Mouse (Mus musculus) midbrain, postnatal 0 days (tissue): ENCODE results near the gene Angptl7. TPM values are rescaled to one million over a fixed set of nuclear protein-coding genes. Genes with fewer than 3 reads are reported as not detected.

ENCODE experiments used
- ATAC-seq: fragments of 200-750 bp; cut with Nextera tagmentation; 2 replicates; pipeline ENCODE4 v1.8.0; 2017; ENCODE audit warnings: moderate number of reproducible peaks, mild to moderate bottlenecking, moderate TSS enrichment, moderate library complexity; ENCODE audit not compliant: low FRiP score
- DNase-seq: peaks from one replicate; pipeline ENCODE4 v3.0.0-alpha.2; 2015; ENCODE audit warnings: low spot score
- H3K27ac ChIP-seq: fragments of 300-500 bp; sonication (generic); 2 replicates; pipeline ENCODE4 v1.5.1; 2014; ENCODE audit warnings: low read depth, mild to moderate bottlenecking, low read length, mixed read lengths
- H3K27me3 ChIP-seq: fragments of 300-500 bp; sonication (generic); 2 replicates; pipeline ENCODE4 v1.6.1; 2014; ENCODE audit warnings: low read length, control low read depth, mixed read lengths; ENCODE audit not compliant: insufficient read depth
- H3K36me3 ChIP-seq: fragments of 300-500 bp; sonication (generic); 2 replicates; pipeline ENCODE4 v1.6.1; 2014; ENCODE audit warnings: low read length, control low read depth, mixed read lengths; ENCODE audit not compliant: insufficient read depth
- H3K4me1 ChIP-seq: fragments of 300-500 bp; sonication (generic); 2 replicates; pipeline ENCODE4 v1.6.1; 2014; ENCODE audit warnings: mild to moderate bottlenecking, control low read depth, antibody characterized with exemption, low read length, mixed read lengths; ENCODE audit not compliant: insufficient read depth
- H3K4me2 ChIP-seq: fragments of 300-500 bp; sonication (generic); 2 replicates; pipeline ENCODE4 v1.6.1; 2014; ENCODE audit warnings: low read depth, mild to moderate bottlenecking, low read length, mixed read lengths; ENCODE audit not compliant: poor library complexity, severe bottlenecking
- H3K4me3 ChIP-seq: fragments of 300-500 bp; sonication (generic); 2 replicates; pipeline ENCODE4 v1.5.1; 2014; ENCODE audit warnings: low read depth, mild to moderate bottlenecking, low read length, moderate library complexity
- H3K9ac ChIP-seq: fragments of 300-500 bp; sonication (generic); replicated peaks from 2 replicates; pipeline ENCODE4 v1.6.1; 2014; ENCODE audit warnings: mild to moderate bottlenecking, low read length, moderate library complexity, mixed read lengths; ENCODE audit not compliant: poor library complexity, severe bottlenecking
- H3K9me3 ChIP-seq: fragments of 300-500 bp; sonication (generic); 2 replicates; pipeline ENCODE4 v1.6.1; 2016; ENCODE audit warnings: low read length, control low read depth
- CTCF ChIP-seq: IDR thresholded peaks from 2 replicates; pipeline ENCODE4 v1.5.1; 2016; ENCODE audit warnings: antibody characterized with exemption, mild to moderate bottlenecking
- WGBS: fragments of 180-500 bp; shearing (Covaris S2); extraction: QIAGEN DNeasy Blood & Tissue Kit; methylation state at CpG from one replicate; pipeline ENCODE4 v1.1.7; 2014; 5-methylcytosine and 5-hydroxymethylcytosine counted together
- polyA plus RNA-seq: library from polyadenylated mRNA; unstranded; fragments of >200 nt; fragmentation: Nextera tagmentation; extraction: Ambion mirVana; gene quantifications from 2 replicates; pipeline ENCODE4 v1.2.1, GENCODE M21; 2015
- total RNA-seq: library from RNA; depleted of rRNA; stranded (reverse); fragments of >200 nt; gene quantifications from 2 replicates; pipeline ENCODE4 v1.2.3, GENCODE M21; 2014; rRNA removed

The Angptl7 gene
- total and polyA plus RNA-seq, 2 experiments from 2014 or later: 0.11 to 0.36 TPM

DNA sequence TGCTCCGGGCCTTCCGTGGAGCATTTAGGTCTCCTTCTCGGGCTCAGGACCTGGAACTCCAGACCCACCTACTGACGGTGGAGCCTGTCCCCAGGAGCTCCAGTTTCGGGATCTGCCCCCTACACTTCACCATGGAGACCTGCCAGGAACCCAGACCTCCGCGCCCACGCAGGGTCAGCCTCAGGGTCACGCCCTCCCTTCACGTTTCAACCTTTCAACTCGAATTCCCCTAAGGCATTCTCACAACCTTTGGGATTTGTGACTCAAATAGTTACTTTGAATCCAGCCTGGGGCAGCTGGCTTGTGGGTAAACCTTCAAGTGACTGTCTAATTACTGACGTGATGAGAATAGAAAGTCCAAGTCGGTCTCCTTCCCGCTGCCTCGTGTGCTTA lies 51.4 kb downstream of the Angptl7 start:
- H3K4me3 ChIP-seq: peak overlapping the region; percentile 91
- 0% methylated on average over 15 of the region's 15 CpGs for WGBS
- H3K36me3 ChIP-seq: peaks cover 17% of the 10 kb centered on the region
- H3K9ac ChIP-seq: peak overlapping the region; percentile 92
- no peak for TF ChIP-seq CTCF
- no peak for ATAC-seq
- no peaks in the 10 kb centered on the region for H3K9me3 ChIP-seq
- peak; percentile 23 for DNase-seq
- H3K27ac ChIP-seq: peak overlapping the region; percentile 80
- H3K4me1 ChIP-seq: peaks cover 11% of the 10 kb centered on the region
- peak overlapping the region; percentile 62 for H3K4me2 ChIP-seq
- no peaks in the 10 kb centered on the region for H3K27me3 ChIP-seq

- Histone ChIP-seq H3K27ac (peak within 1 kb of the TSS; percentile 80), H3K4me1 (peaks cover 16% of the 10 kb centered on the region), H3K4me2 (peak within 1 kb of the TSS; percentile 62), H3K9ac (peak within 1 kb of the TSS; percentile 92), H3K27me3 (no peaks in the 10 kb centered on the region), H3K4me3 (peak within 1 kb of the TSS; percentile 91), H3K9me3 (no peaks in the 10 kb centered on the region), H3K36me3 (peaks cover 11% of the 10 kb centered on the region)
- ATAC-seq (peak; percentile 96), DNase-seq (peak; percentile 99)
- TF ChIP-seq CTCF: no peak
- WGBS: under 1% methylated on average over 48 of the region's 56 CpGs
Observed at GRCm38 (mm10) chr4:148448179-148448852, 51.9 kb downstream of the Angptl7 start, which contains the start of gene Mtor. Mtor (plus strand) TSS chr4:148448611.

Other genes with a start within 250 kb of the Angptl7 start
- 19.7 and 25.1 TPM in 2 replicates for gene Disp3, start 212.5 kb downstream of the Angptl7 start, total RNA-seq
- 6.8 and 7.8 TPM in 2 replicates for gene Disp3, start 212.5 kb downstream of the Angptl7 start, polyA plus RNA-seq
- gene Ubiad1, start 55.7 kb downstream of the Angptl7 start, total RNA-seq: 16.0 and 19.8 TPM in 2 replicates
- gene Ubiad1, start 55.7 kb downstream of the Angptl7 start, polyA plus RNA-seq: 12.7 and 14.6 TPM in 2 replicates
- gene Mtor, start 51.8 kb downstream of the Angptl7 start, total RNA-seq: 54.5 and 59.6 TPM in 2 replicates
- gene Mtor, start 51.8 kb downstream of the Angptl7 start, polyA plus RNA-seq: 24.3 and 27.8 TPM in 2 replicates
- gene Exosc10, start 58.0 kb upstream of the Angptl7 start, total RNA-seq: 70.8 and 73.3 TPM in 2 replicates
- 77.1 and 78.8 TPM in 2 replicates for gene Exosc10, start 58.0 kb upstream of the Angptl7 start, polyA plus RNA-seq
- 55.4 and 74.9 TPM in 2 replicates for gene Srm, start 91.0 kb upstream of the Angptl7 start, total RNA-seq
- 148 and 151 TPM in 2 replicates for gene Srm, start 91.0 kb upstream of the Angptl7 start, polyA plus RNA-seq
- 0.33 and 0.42 TPM in 2 replicates for gene Masp2, start 102.1 kb upstream of the Angptl7 start, total RNA-seq
- gene Masp2, start 102.1 kb upstream of the Angptl7 start, polyA plus RNA-seq: 0.55 TPM in 1 of 2 replicates, not detected in the other
- 94.0 and 98.7 TPM in 2 replicates for gene Tardbp, start 126.6 kb upstream of the Angptl7 start, total RNA-seq
- gene Tardbp, start 126.6 kb upstream of the Angptl7 start, polyA plus RNA-seq: 80.7 and 94.6 TPM in 2 replicates
- gene Gm572, start 142.9 kb upstream of the Angptl7 start, total RNA-seq: 0.44 TPM in 1 of 2 replicates, not detected in the other
- gene Gm572, start 142.9 kb upstream of the Angptl7 start, polyA plus RNA-seq: not detected in 2 replicates